Mouse (Mus musculus) cerebellum, adult 2 months (tissue): ENCODE measurements around the gene Vgll4.

Source experiments
- CTCF ChIP-seq: fragments of 200-500 bp; IDR thresholded peaks from 2 replicates; pipeline ENCODE4 v1.5.1; 2011; ENCODE audit warnings: low read depth, mild to moderate bottlenecking, control low read depth, low read length, moderate library complexity, borderline replicate concordance; ENCODE audit not compliant: insufficient read depth
- POLR2A ChIP-seq: fragments of 200-500 bp; IDR thresholded peaks from 2 replicates; pipeline ENCODE4 v1.6.1; 2011; ENCODE audit warnings: low read length, control low read depth, borderline replicate concordance; ENCODE audit not compliant: insufficient read depth

- no peak for TF ChIP-seq CTCF
- TF ChIP-seq POLR2A = no peak
Measured at GRCm38 (mm10) chr6:114876546-114876945, 93.2 kb downstream of the Vgll4 start.
